Mouse (Mus musculus) heart, adult 2 months (tissue): ENCODE data around the gene Gak. TPM values are rescaled to one million over a fixed set of nuclear protein-coding genes. Genes with fewer than 3 reads are reported as not detected.

Experiments used
- DNase-seq, 2 experiments: peaks; one replicate each; pipeline ENCODE4 v3.0.0; 2021
- H3K27ac ChIP-seq: fragments of 200-600 bp; 2 replicates; pipeline ENCODE4 v1.8.1; 2022
- H3K27me3 ChIP-seq: fragments of 200-500 bp; 2 replicates; pipeline ENCODE4 v1.6.1; 2012; ENCODE audit warnings: mild to moderate bottlenecking, low read length, inconsistent platforms, mixed read lengths; ENCODE audit not compliant: control insufficient read depth, insufficient read depth
- H3K36me3 ChIP-seq: fragments of 200-500 bp; 2 replicates; pipeline ENCODE4 v1.6.1; 2012; ENCODE audit warnings: low read length, inconsistent platforms; ENCODE audit not compliant: control insufficient read depth, insufficient read depth
- H3K4me1 ChIP-seq: fragments of 200-500 bp; 2 replicates; pipeline ENCODE4 v1.6.1; 2011; ENCODE audit warnings: low read length; ENCODE audit not compliant: control insufficient read depth, insufficient read depth
- H3K4me3 ChIP-seq: fragments of 200-600 bp; 2 replicates; pipeline ENCODE4 v1.8.1; 2022
- H3K79me2 ChIP-seq: fragments of 200-500 bp; replicated peaks from 2 replicates; pipeline ENCODE4 v1.6.1; 2012; ENCODE audit warnings: mild to moderate bottlenecking, inconsistent platforms, low read length, moderate library complexity, mixed read lengths; ENCODE audit not compliant: control insufficient read depth, insufficient read depth
- H3K9ac ChIP-seq: fragments of 200-500 bp; 2 replicates; pipeline ENCODE4 v1.6.1; 2012; ENCODE audit warnings: low read depth, mild to moderate bottlenecking, control low read depth, inconsistent platforms, low read length, mixed read lengths
- CTCF ChIP-seq: fragments of 200-600 bp; IDR thresholded peaks from 2 replicates; pipeline ENCODE4 v1.8.1; 2022; ENCODE audit warnings: antibody characterized with exemption, mild to moderate bottlenecking, moderate library complexity
- EP300 ChIP-seq: fragments of 200-500 bp; IDR thresholded peaks from 2 replicates; pipeline ENCODE4 v1.6.1; 2011; ENCODE audit warnings: low read depth, low read length, control low read depth; ENCODE audit not compliant: insufficient read depth
- POLR2A ChIP-seq: fragments of 200-500 bp; IDR thresholded peaks from 2 replicates; pipeline ENCODE4 v1.6.1; 2011; ENCODE audit warnings: mild to moderate bottlenecking, low read depth, low read length, control low read depth; ENCODE audit not compliant: insufficient read depth
- WGBS: fragments of 180-500 bp; shearing (Covaris S2); methylation state at CpG from one replicate; pipeline ENCODE4 v1.1.7; 2018; 5-methylcytosine and 5-hydroxymethylcytosine counted together
- intact Hi-C: fragments of 180-260 bp; cut with DNase I; formaldehyde crosslinking; loops from one replicate; pipeline ENCODE4 v1.15.1; 2025
- polyA plus RNA-seq: library from polyadenylated mRNA; depleted of rRNA; stranded (reverse); fragments of >200 nt; gene quantifications from 2 replicates; pipeline ENCODE4 v1.2.3, GENCODE M21; 2012
- total RNA-seq, 2 experiments: library from RNA; stranded (reverse); gene quantifications; 2 replicates each; pipeline ENCODE4 v1.2.3; 2021

Gak gene
- total and polyA plus RNA-seq, 3 experiments: 19.6 to 23.3 (median 20.4) TPM

GRCm38 (mm10) chr5:108567104-108567503 is 62.5 kb downstream of the Gak start:
- Histone ChIP-seq H3K9ac (no peak overlapping the region), H3K4me1 (no peaks in the 10 kb centered on the region), H3K27me3 (no peaks in the 10 kb centered on the region), H3K27ac (no peak overlapping the region), H3K4me3 (no peak overlapping the region), H3K36me3 (no peaks in the 10 kb centered on the region; the same call in 1 of the 2 replicates), H3K79me2 (no peaks in the 10 kb centered on the region)
- intact Hi-C loops: no loop called here
- TF ChIP-seq EP300: no peak
- no peak for DNase-seq
- 70% methylated on average over 2 of the region's 2 CpGs for WGBS

GRCm38 (mm10) chr5:108566523-108566922 is 63.0 kb downstream of the Gak start:
- no peak overlapping the region for H3K27ac ChIP-seq
- no peaks in the 10 kb centered on the region; the same call in 1 of the 2 replicates for H3K36me3 ChIP-seq
- no peak overlapping the region for H3K4me3 ChIP-seq
- no peaks in the 10 kb centered on the region for H3K27me3 ChIP-seq
- no peak for TF ChIP-seq EP300
- TF ChIP-seq POLR2A: no peak
- TF ChIP-seq CTCF: no peak
- DNase-seq: no peak
- H3K79me2 ChIP-seq: no peaks in the 10 kb centered on the region
- intact Hi-C loops: no loop called here
- WGBS: 84% methylated on average over 4 of the region's 4 CpGs
- H3K9ac ChIP-seq: no peak overlapping the region
- no peaks in the 10 kb centered on the region for H3K4me1 ChIP-seq

GRCm38 (mm10) chr5:108565381-108565780 is 64.2 kb downstream of the Gak start:
- H3K4me1 ChIP-seq: no peaks in the 10 kb centered on the region
- no peak for DNase-seq
- no peak overlapping the region for H3K27ac ChIP-seq
- H3K79me2 ChIP-seq: no peaks in the 10 kb centered on the region
- H3K36me3 ChIP-seq: no peaks in the 10 kb centered on the region
- TF ChIP-seq POLR2A (no peak), CTCF (no peak), EP300 (no peak)
- no peak overlapping the region for H3K4me3 ChIP-seq
- no peaks in the 10 kb centered on the region for H3K27me3 ChIP-seq
- no peak overlapping the region for H3K9ac ChIP-seq
- WGBS: 91% methylated on average over 2 of the region's 2 CpGs
- intact Hi-C loops: no loop called here

- Histone ChIP-seq H3K4me3 (no peak overlapping the region), H3K9ac (no peak overlapping the region), H3K27me3 (no peaks in the 10 kb centered on the region), H3K4me1 (no peaks in the 10 kb centered on the region), H3K79me2 (no peaks in the 10 kb centered on the region), H3K36me3 (no peaks in the 10 kb centered on the region), H3K27ac (no peak overlapping the region)
- TF ChIP-seq CTCF: no peak
- no peak for DNase-seq
- WGBS: 60% methylated on average over 3 of the region's 3 CpGs
- intact Hi-C loops: no loop called here
These were observed 65.2 kb downstream of the Gak start for GRCm38 (mm10) chr5:108564346-108564745.

- intact Hi-C loops: no loop called here
- TF ChIP-seq POLR2A: no peak
- no peak for TF ChIP-seq CTCF
- TF ChIP-seq EP300: no peak
These were observed 67.1 kb downstream of the Gak start for GRCm38 (mm10) chr5:108562483-108562882.

DNA sequence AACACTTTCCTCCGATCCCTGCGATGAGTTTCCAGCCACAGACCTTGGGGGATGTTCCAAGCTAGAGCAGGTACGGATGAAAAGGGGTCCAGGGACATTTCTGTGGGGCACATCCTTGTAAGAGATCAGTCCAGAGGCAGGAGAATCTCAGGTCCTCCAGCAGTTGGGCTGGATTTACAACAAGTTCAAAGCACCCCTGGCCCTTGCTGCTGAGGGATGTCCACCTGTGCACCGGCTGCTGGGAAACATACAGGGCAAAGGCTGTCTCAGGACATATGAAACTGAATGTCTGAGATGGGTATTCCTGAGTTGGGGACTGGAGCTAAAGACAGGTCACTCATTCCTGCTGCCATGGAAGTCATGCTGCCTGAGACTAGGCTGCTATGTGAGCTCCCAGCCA is 72.6 kb downstream of the Gak start:
- intact Hi-C loops: no loop called here
- no peaks in the 10 kb centered on the region for H3K79me2 ChIP-seq
- H3K27ac ChIP-seq: no peak overlapping the region
- H3K36me3 ChIP-seq: no peaks in the 10 kb centered on the region
- H3K4me3 ChIP-seq: no peak overlapping the region
- no peaks in the 10 kb centered on the region for H3K4me1 ChIP-seq
- 66% methylated on average over 4 of the region's 4 CpGs for WGBS
- no peak overlapping the region for H3K9ac ChIP-seq
- no peak for DNase-seq
- no peak for TF ChIP-seq POLR2A
- TF ChIP-seq CTCF: no peak
- no peak for TF ChIP-seq EP300
- no peaks in the 10 kb centered on the region; the same call in 1 of the 2 replicates for H3K27me3 ChIP-seq

More at GRCm38 (mm10) chr5:108562483-108562882, 67.1 kb downstream of the Gak start:
- Histone ChIP-seq H3K79me2 (no peaks in the 10 kb centered on the region), H3K27ac (no peak overlapping the region), H3K36me3 (no peaks in the 10 kb centered on the region), H3K27me3 (no peaks in the 10 kb centered on the region), H3K4me1 (no peaks in the 10 kb centered on the region), H3K9ac (no peak overlapping the region), H3K4me3 (no peak overlapping the region)
- WGBS: 56% methylated on average over 2 of the region's 2 CpGs
- DNase-seq: no peak
